Mouse (Mus musculus) small intestine, adult 2 months (tissue): ENCODE data around the gene Man2a1.

Experiments
- CTCF ChIP-seq: fragments of 200-500 bp; IDR thresholded peaks from 2 replicates; pipeline ENCODE4 v1.5.1; 2012; ENCODE audit warnings: low read depth, mild to moderate bottlenecking, control low read depth, inconsistent platforms, low read length, moderate library complexity, mixed read lengths; ENCODE audit not compliant: insufficient replicate concordance, insufficient read length; ENCODE audit errors: extremely low read depth
- POLR2A ChIP-seq: fragments of 200-500 bp; IDR thresholded peaks from 2 replicates; pipeline ENCODE4 v1.6.1; 2012; ENCODE audit warnings: low read depth, mild to moderate bottlenecking, control low read depth, inconsistent platforms, low read length, moderate library complexity

- no peak for TF ChIP-seq POLR2A
- no peak for TF ChIP-seq CTCF
Measured at GRCm38 (mm10) chr17:64647396-64647795, 46.9 kb downstream of the Man2a1 start.
